Mouse (Mus musculus) heart, embryonic 15.5 days (tissue): ENCODE measurements around the gene Arhgap24. TPM values are rescaled to one million over a fixed set of nuclear protein-coding genes. Genes with fewer than 3 reads are reported as not detected.

ENCODE experiments used
- ATAC-seq: fragments of 200-750 bp; cut with Nextera tagmentation; replicated peaks from 2 replicates; pipeline ENCODE4 v1.8.0; 2017; ENCODE audit warnings: low read depth, moderate TSS enrichment; ENCODE audit not compliant: insufficient number of reproducible peaks, insufficient read depth, low FRiP score
- H3K27ac ChIP-seq: fragments of 300-500 bp; sonication (generic); 2 replicates; pipeline ENCODE4 v1.5.1; 2015; ENCODE audit warnings: mild to moderate bottlenecking, inconsistent platforms
- H3K27me3 ChIP-seq: fragments of 300-500 bp; sonication (generic); 2 replicates; pipeline ENCODE4 v1.6.1; 2015; ENCODE audit warnings: inconsistent platforms
- H3K36me3 ChIP-seq: fragments of 300-500 bp; sonication (generic); 2 replicates; pipeline ENCODE4 v1.6.1; 2015; ENCODE audit warnings: mild to moderate bottlenecking, inconsistent platforms
- H3K4me1 ChIP-seq: fragments of 300-500 bp; sonication (generic); replicated peaks from 2 replicates; pipeline ENCODE4 v1.6.1; 2015; ENCODE audit warnings: inconsistent platforms
- H3K4me2 ChIP-seq: fragments of 300-500 bp; sonication (generic); 2 replicates; pipeline ENCODE4 v1.6.1; 2015; ENCODE audit warnings: inconsistent platforms, mild to moderate bottlenecking, moderate library complexity
- H3K4me3 ChIP-seq: fragments of 300-500 bp; sonication (generic); 2 replicates; pipeline ENCODE4 v1.5.1; 2015; ENCODE audit warnings: mild to moderate bottlenecking, inconsistent platforms
- H3K9ac ChIP-seq: fragments of 300-500 bp; sonication (generic); 2 replicates; pipeline ENCODE4 v1.6.1; 2015; ENCODE audit warnings: mild to moderate bottlenecking, inconsistent platforms
- H3K9me3 ChIP-seq: fragments of 300-500 bp; sonication (generic); replicated peaks from 2 replicates; pipeline ENCODE4 v1.6.1; 2016; ENCODE audit warnings: inconsistent platforms
- WGBS: fragments of 180-500 bp; shearing (Covaris S2); methylation state at CpG from one replicate; pipeline ENCODE4 v1.1.7; 2015; ENCODE audit warnings: mixed read lengths; 5-methylcytosine and 5-hydroxymethylcytosine counted together
- polyA plus RNA-seq: library from polyadenylated mRNA; unstranded; fragments of >200 nt; fragmentation: Nextera tagmentation; extraction: Ambion mirVana; gene quantifications from 2 replicates; pipeline ENCODE4 v1.2.1, GENCODE M21; 2015

Gene Arhgap24
- polyA plus RNA-seq, 1 experiment from 2014 or later = 13.4 TPM

GRCm38 (mm10) chr5:102462948-102463347 is 18.2 kb upstream of the Arhgap24 start:
- no peak overlapping the region for H3K4me3 ChIP-seq
- no peaks in the 10 kb centered on the region for H3K9me3 ChIP-seq
- ATAC-seq = no peak
- no peaks in the 10 kb centered on the region for H3K36me3 ChIP-seq
- H3K4me1 ChIP-seq = no peaks in the 10 kb centered on the region
- no peak overlapping the region for H3K4me2 ChIP-seq
- no peak overlapping the region for H3K9ac ChIP-seq
- no peak overlapping the region for H3K27ac ChIP-seq
- no peaks in the 10 kb centered on the region for H3K27me3 ChIP-seq
- 71% methylated on average over 3 of the region's 3 CpGs for WGBS

DNA sequence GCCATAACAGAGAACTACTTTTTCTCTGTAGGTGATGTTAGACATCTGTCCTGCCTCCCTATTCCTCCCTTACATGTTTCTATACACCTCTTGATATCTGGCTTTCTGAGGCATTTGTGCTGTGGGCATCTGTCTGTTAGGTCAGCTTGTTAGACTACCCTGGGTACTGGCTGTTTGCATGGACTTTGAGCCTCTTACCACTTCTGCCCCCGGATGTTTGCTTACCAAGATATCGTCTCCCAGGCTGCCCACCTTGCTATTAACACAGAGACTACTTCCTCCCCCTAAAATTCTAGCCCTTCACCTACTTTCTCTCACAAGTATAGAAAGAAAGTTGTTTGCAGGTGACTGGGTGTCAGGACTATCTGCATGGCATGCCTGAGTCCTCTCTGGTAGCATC is 15.8 kb upstream of the Arhgap24 start:
- Histone ChIP-seq H3K4me2 (no peak overlapping the region), H3K9me3 (no peaks in the 10 kb centered on the region), H3K9ac (no peak overlapping the region), H3K4me1 (no peaks in the 10 kb centered on the region), H3K27ac (no peak overlapping the region), H3K36me3 (no peaks in the 10 kb centered on the region), H3K4me3 (no peak overlapping the region), H3K27me3 (no peaks in the 10 kb centered on the region)
- ATAC-seq = no peak
- 78% methylated on average over 2 of the region's 2 CpGs for WGBS

- no peak overlapping the region for H3K27ac ChIP-seq
- H3K4me2 ChIP-seq = no peak overlapping the region
- no peaks in the 10 kb centered on the region for H3K4me1 ChIP-seq
- H3K9me3 ChIP-seq = no peaks in the 10 kb centered on the region
- no peaks in the 10 kb centered on the region for H3K27me3 ChIP-seq
- ATAC-seq = no peak
- H3K4me3 ChIP-seq = no peak overlapping the region
- H3K9ac ChIP-seq = no peak overlapping the region
- H3K36me3 ChIP-seq = no peaks in the 10 kb centered on the region
- 87% methylated on average over 3 of the region's 3 CpGs for WGBS
These were observed 12.9 kb upstream of the Arhgap24 start for GRCm38 (mm10) chr5:102468292-102468691.

DNA sequence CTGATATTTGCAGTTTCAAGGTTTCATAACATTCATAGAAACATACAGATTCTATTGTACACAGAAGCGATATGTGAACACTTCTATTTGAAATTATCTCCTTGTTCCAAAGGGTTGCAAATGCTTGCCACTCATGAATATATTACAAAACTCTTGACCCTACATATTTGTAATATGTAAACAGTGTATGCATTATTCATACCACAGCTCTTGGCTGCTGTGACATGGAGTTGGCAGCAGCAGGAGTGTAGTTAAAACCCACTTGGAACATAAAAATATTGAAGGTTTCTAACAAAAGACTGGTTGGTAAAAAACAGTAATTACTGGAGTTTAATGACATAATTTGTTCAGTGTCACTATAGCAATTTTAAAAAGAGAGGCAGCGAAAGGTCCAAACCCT is 10.9 kb upstream of the Arhgap24 start:
- H3K4me3 ChIP-seq = no peak overlapping the region
- H3K27ac ChIP-seq = no peak overlapping the region
- no peaks in the 10 kb centered on the region for H3K27me3 ChIP-seq
- ATAC-seq = no peak
- 82% methylated on average over 2 of the region's 2 CpGs for WGBS
- H3K36me3 ChIP-seq = no peaks in the 10 kb centered on the region
- no peaks in the 10 kb centered on the region for H3K4me1 ChIP-seq
- no peak overlapping the region for H3K4me2 ChIP-seq
- H3K9ac ChIP-seq = no peak overlapping the region
- no peaks in the 10 kb centered on the region for H3K9me3 ChIP-seq

DNA sequence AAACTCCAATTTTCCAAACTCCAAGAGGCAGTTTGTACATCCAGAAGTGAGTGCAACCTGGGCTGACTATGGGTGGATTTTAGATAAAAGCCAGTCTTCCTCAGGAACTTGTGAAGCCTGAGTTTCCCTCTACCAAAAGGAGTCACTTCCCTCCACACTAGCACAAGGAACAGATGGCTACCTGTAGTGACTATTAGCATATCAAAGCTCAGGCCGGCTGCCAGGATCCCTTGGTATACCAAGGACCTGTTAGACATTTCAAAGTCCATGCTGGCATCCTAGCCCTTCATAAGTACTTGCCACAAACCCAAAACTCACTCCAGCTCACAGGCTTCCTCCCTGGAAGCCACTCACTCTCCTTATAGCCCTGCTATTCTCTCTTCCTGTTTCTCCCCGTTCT is 3.1 kb upstream of the Arhgap24 start:
- peaks cover 6% of the 10 kb centered on the region for H3K4me1 ChIP-seq
- H3K36me3 ChIP-seq = no peaks in the 10 kb centered on the region
- 13% methylated on average over 2 of the region's 2 CpGs for WGBS
- H3K4me2 ChIP-seq = no peak overlapping the region
- H3K9ac ChIP-seq = no peak overlapping the region
- H3K4me3 ChIP-seq = no peak overlapping the region
- no peaks in the 10 kb centered on the region for H3K9me3 ChIP-seq
- H3K27me3 ChIP-seq = no peaks in the 10 kb centered on the region; the same call in 1 of the 2 replicates
- H3K27ac ChIP-seq = no peak overlapping the region
- ATAC-seq = no peak

GRCm38 (mm10) chr5:102483285-102483975 is 2.2 kb downstream of the Arhgap24 start:
- Histone ChIP-seq H3K36me3 (no peaks in the 10 kb centered on the region), H3K27me3 (no peaks in the 10 kb centered on the region; the same call in 1 of the 2 replicates), H3K9me3 (no peaks in the 10 kb centered on the region), H3K4me3 (no peak overlapping the region), H3K27ac (no peak overlapping the region), H3K9ac (no peak overlapping the region), H3K4me2 (no peak overlapping the region), H3K4me1 (peaks cover 6% of the 10 kb centered on the region)
- no peak for ATAC-seq
- WGBS = 45% methylated on average over 10 of the region's 10 CpGs

DNA sequence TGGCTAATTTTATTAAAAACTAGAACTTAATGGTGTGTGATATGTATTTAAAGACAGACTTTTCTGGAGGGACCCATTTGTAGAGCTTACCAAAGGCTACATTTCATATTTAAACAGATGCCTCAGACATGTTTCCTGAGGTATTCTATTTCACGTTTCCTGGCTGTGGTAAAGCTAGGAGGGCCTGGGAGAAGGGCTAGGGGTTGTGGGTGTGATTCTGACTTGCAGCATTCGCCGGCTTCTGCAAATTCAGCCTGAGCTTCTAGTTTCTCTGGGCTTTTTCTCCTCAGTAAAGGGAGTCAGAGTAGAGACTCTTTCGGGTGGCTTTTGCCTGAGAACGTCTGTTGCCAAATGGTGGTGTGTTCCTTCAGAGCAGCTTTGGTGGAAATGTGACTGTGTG is 10.4 kb downstream of the Arhgap24 start:
- Histone ChIP-seq H3K9ac (no peak overlapping the region), H3K27ac (no peak overlapping the region), H3K4me2 (no peak overlapping the region), H3K27me3 (no peaks in the 10 kb centered on the region), H3K4me1 (no peaks in the 10 kb centered on the region), H3K36me3 (no peaks in the 10 kb centered on the region), H3K4me3 (no peak overlapping the region), H3K9me3 (no peaks in the 10 kb centered on the region)
- no peak for ATAC-seq
- 70% methylated on average over 5 of the region's 5 CpGs for WGBS

DNA sequence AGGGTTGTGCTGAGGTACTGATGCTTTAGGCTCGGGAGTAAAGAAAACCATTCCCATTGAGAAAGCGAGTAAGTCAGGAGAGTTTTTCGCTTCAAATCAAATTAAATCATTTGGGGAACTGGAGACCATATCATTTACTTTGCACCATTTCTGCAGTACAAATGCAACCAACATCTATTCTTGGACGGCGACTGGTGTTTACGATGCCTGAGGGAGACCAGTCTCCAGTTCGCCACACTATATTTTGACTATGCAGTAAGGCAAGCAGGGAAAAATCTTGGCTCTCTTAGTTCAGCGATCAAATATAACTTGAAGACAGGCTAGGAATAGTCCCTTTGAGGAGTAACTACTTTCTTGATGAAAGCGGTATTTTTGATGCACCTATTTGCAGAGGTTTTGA is 11.0 kb downstream of the Arhgap24 start:
- no peak overlapping the region for H3K27ac ChIP-seq
- H3K9me3 ChIP-seq = no peaks in the 10 kb centered on the region
- H3K4me1 ChIP-seq = no peaks in the 10 kb centered on the region; the same call in 1 of the 2 replicates
- no peaks in the 10 kb centered on the region for H3K27me3 ChIP-seq
- H3K4me3 ChIP-seq = no peak overlapping the region
- WGBS = 81% methylated on average over 9 of the region's 9 CpGs
- no peaks in the 10 kb centered on the region for H3K36me3 ChIP-seq
- ATAC-seq = no peak
- no peak overlapping the region for H3K9ac ChIP-seq
- H3K4me2 ChIP-seq = no peak overlapping the region

DNA sequence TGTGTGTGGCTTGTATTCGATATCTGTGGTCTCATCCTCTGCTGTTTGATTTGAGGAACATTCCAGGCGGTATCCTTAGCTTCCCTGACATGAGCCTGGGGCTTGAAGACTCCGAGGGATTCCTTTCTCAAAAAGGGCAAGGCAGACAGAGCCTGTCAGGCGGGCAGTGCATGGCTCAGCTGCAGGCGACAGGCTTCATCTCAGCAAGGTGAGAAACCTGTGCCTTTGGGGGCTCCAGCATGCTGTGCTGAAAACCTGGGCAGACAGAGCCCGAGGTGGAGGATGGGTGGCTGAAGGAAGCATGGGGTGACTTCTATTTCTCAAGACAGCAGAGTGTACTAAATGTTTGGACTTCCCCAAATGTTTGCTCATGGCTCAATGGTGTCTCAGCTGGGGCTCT is 13.6 kb downstream of the Arhgap24 start:
- WGBS = 42% methylated on average over 6 of the region's 6 CpGs
- no peak overlapping the region for H3K27ac ChIP-seq
- H3K9ac ChIP-seq = no peak overlapping the region
- H3K36me3 ChIP-seq = no peaks in the 10 kb centered on the region
- no peaks in the 10 kb centered on the region for H3K27me3 ChIP-seq
- no peak overlapping the region for H3K4me2 ChIP-seq
- no peaks in the 10 kb centered on the region for H3K9me3 ChIP-seq
- no peak for ATAC-seq
- no peak overlapping the region for H3K4me3 ChIP-seq
- no peaks in the 10 kb centered on the region; the same call in 1 of the 2 replicates for H3K4me1 ChIP-seq

GRCm38 (mm10) chr5:102497205-102497604 is 16.0 kb downstream of the Arhgap24 start:
- Histone ChIP-seq H3K27me3 (no peaks in the 10 kb centered on the region), H3K36me3 (no peaks in the 10 kb centered on the region), H3K9me3 (no peaks in the 10 kb centered on the region), H3K4me1 (no peaks in the 10 kb centered on the region; the same call in 1 of the 2 replicates), H3K9ac (no peak overlapping the region), H3K4me3 (no peak overlapping the region), H3K4me2 (no peak overlapping the region), H3K27ac (no peak overlapping the region)
- no peak for ATAC-seq
- 52% methylated on average over 3 of the region's 3 CpGs for WGBS

DNA sequence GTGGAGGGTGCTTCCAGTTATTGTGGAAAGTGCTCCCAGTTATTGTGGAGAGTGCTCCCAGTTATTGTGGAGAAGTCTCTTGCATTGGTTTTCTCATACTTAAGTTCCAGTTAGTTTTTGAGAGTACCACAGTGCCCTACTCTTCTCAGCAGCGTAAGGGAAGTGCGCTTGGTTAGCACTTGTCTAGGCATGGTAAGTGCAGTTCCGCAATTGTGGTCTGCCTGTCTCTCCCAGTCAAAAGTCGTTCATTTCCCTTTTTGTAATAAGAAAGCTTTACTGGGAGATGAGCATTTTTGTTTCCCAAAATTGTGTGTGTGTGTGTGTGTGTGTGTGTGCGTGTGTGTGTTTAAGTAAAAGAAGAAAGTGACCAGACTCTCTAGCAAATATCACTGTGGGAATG is 17.6 kb downstream of the Arhgap24 start:
- Histone ChIP-seq H3K4me3 (no peak overlapping the region), H3K4me1 (peaks cover 4% of the 10 kb centered on the region), H3K9ac (no peak overlapping the region), H3K27me3 (no peaks in the 10 kb centered on the region), H3K4me2 (no peak overlapping the region), H3K9me3 (no peaks in the 10 kb centered on the region), H3K36me3 (no peaks in the 10 kb centered on the region), H3K27ac (no peak overlapping the region)
- 81% methylated on average over 5 of the region's 5 CpGs for WGBS
- no peak for ATAC-seq

GRCm38 (mm10) chr5:102502333-102502732 is 21.1 kb downstream of the Arhgap24 start:
- ATAC-seq = no peak
- H3K4me1 ChIP-seq = peaks cover 4% of the 10 kb centered on the region
- WGBS = 47% methylated on average over 2 of the region's 2 CpGs
- no peak overlapping the region for H3K27ac ChIP-seq
- no peaks in the 10 kb centered on the region for H3K9me3 ChIP-seq
- H3K4me2 ChIP-seq = no peak overlapping the region
- no peaks in the 10 kb centered on the region for H3K27me3 ChIP-seq
- H3K9ac ChIP-seq = no peak overlapping the region
- no peaks in the 10 kb centered on the region for H3K36me3 ChIP-seq
- no peak overlapping the region for H3K4me3 ChIP-seq
